Mouse (Mus musculus) embryonic facial prominence, embryonic 12.5 days (tissue): ENCODE measurements around the gene Tpbgl. TPM values are rescaled to one million over a fixed set of nuclear protein-coding genes. Genes with fewer than 3 reads are reported as not detected.
A peak's percentile ranks its signal among the peaks of the same experiment; 100 is the strongest.

Experiments
- ATAC-seq: fragments of 200-750 bp; cut with Nextera tagmentation; 2 replicates; pipeline ENCODE4 v1.8.0; 2017; ENCODE audit not compliant: insufficient number of reproducible peaks, insufficient read depth, low FRiP score, low TSS enrichment
- H3K27ac ChIP-seq: fragments of 300-500 bp; sonication (generic); 2 replicates; pipeline ENCODE4 v1.5.1; 2016; ENCODE audit warnings: mild to moderate bottlenecking
- H3K27me3 ChIP-seq: fragments of 300-500 bp; sonication (generic); 2 replicates; pipeline ENCODE4 v1.6.1; 2016; ENCODE audit warnings: mild to moderate bottlenecking, moderate library complexity
- H3K36me3 ChIP-seq: fragments of 300-500 bp; sonication (generic); 2 replicates; pipeline ENCODE4 v1.6.1; 2016; ENCODE audit warnings: mild to moderate bottlenecking
- H3K4me1 ChIP-seq: fragments of 300-500 bp; sonication (generic); 2 replicates; pipeline ENCODE4 v1.6.1; 2016
- H3K4me2 ChIP-seq: fragments of 300-500 bp; sonication (generic); replicated peaks from 2 replicates; pipeline ENCODE4 v1.6.1; 2016; ENCODE audit warnings: mild to moderate bottlenecking, moderate library complexity
- H3K4me3 ChIP-seq: fragments of 300-500 bp; sonication (generic); 2 replicates; pipeline ENCODE4 v1.5.1; 2016; ENCODE audit warnings: mild to moderate bottlenecking
- H3K9ac ChIP-seq: fragments of 300-500 bp; sonication (generic); 2 replicates; pipeline ENCODE4 v1.6.1; 2016; ENCODE audit warnings: mild to moderate bottlenecking, moderate library complexity
- H3K9me3 ChIP-seq: fragments of 300-500 bp; sonication (generic); 2 replicates; pipeline ENCODE4 v1.6.1; 2016; ENCODE audit warnings: mild to moderate bottlenecking, moderate library complexity
- WGBS: fragments of 180-500 bp; shearing (Covaris S2); methylation state at CpG from one replicate; pipeline ENCODE4 v1.1.7; 2016; 5-methylcytosine and 5-hydroxymethylcytosine counted together
- polyA plus RNA-seq: library from polyadenylated mRNA; unstranded; fragments of >200 nt; fragmentation: Nextera tagmentation; extraction: Ambion mirVana; gene quantifications from 2 replicates; pipeline ENCODE4 v1.2.1, GENCODE M21; 2016

Gene Tpbgl
- polyA plus RNA-seq, 1 experiment from 2014 or later: 1.5 TPM

DNA sequence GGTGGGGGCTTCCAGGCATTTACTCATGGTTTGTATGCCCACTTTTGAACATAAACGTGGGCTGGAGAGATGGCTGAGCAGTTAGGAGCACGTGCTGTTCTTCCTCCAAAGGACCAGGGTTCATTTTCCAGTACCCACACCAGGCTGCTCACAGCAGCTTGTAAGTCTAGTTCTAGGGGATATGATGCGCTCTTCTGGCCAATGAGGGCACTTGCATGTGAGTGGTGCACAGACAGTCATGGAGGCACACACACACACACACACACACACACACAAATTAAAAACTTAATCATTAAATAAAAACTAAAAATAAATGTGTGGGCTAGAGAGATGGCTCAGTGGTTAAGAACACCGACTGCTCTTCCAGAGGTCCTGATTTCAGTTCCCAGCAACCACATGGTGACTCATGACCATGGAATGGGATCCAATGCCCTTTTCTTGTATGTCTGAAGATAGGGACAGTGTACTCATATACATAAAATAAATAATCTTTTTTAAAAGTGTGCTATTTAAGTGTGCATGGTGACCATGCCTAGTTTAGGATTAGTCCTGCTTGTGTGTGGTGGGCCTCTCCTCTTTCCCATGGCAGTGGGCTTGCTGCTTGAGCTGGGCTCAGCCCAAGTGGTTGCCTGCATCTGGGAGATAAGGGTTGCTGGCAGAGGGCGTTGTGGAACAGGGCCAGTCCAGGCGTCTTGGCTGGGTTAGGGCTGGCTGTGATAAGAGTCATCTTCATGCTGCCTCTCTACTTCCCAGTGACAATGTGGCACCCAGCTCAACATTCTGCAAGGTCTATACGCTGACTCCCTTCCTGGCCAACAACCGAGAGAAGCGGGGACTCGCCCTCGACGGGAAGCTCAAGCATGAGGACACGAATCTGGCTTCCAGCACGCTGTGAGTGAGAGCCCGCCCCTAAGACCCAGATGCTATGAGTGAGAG lies 32.8 kb downstream of the Tpbgl start:
- ATAC-seq: no peak
- Histone ChIP-seq H3K4me3 (no peak overlapping the region), H3K27ac (no peak overlapping the region), H3K9ac (no peak overlapping the region), H3K4me2 (no peak overlapping the region), H3K27me3 (no peaks in the 10 kb centered on the region), H3K4me1 (no peaks in the 10 kb centered on the region), H3K36me3 (peaks cover 21% of the 10 kb centered on the region; the same call in 1 of the 2 replicates), H3K9me3 (no peaks in the 10 kb centered on the region)
- WGBS: 85% methylated on average over 15 of the region's 15 CpGs

DNA sequence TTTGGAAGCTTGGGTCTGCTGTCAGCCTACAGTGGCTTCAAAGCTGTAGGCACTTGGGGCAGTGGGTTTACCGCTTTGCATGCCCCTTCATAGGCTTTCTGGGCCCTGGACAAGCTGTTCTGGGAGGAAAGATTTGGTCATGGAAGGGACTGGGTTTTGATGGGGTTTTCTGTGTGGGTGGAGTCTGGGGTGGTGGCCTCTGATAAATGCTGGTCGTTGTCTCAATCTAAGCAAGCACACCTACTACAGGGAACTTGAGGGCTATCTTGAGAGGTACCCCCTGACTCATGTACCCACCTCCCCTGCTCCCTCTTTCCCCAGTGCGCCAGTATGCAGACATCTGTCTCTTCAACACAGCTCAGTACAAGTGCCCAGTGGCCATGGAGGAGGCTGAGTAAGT lies 34.2 kb downstream of the Tpbgl start:
- no peak overlapping the region for H3K4me3 ChIP-seq
- no peaks in the 10 kb centered on the region for H3K9me3 ChIP-seq
- ATAC-seq: no peak
- no peak overlapping the region for H3K4me2 ChIP-seq
- H3K36me3 ChIP-seq: peaks cover 21% of the 10 kb centered on the region; the same call in 1 of the 2 replicates
- no peak overlapping the region for H3K27ac ChIP-seq
- no peak overlapping the region for H3K9ac ChIP-seq
- no peaks in the 10 kb centered on the region for H3K27me3 ChIP-seq
- WGBS: 82% methylated on average over 3 of the region's 3 CpGs
- H3K4me1 ChIP-seq: no peaks in the 10 kb centered on the region

DNA sequence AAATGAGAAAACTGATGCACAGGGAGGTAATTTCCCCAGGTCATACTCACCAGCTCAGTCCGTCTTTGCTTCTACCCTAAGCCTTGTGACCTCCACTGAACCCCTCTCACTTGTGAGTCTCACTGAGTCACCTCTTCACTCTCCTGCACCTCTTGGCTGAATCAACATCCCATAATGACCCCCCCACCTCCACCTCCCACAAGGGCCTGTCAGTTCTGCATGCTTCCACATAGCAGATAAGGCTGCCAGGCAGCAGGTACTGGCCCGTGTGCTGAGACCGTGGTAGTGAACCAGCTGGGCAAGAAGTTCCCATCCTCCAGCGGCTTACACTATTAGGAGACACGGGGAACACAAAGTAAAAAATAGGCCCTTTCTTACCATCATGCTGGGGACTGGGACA lies 36.3 kb downstream of the Tpbgl start:
- no peaks in the 10 kb centered on the region for H3K27me3 ChIP-seq
- H3K27ac ChIP-seq: no peak overlapping the region
- WGBS: 84% methylated on average over 5 of the region's 5 CpGs
- no peak overlapping the region for H3K9ac ChIP-seq
- H3K4me1 ChIP-seq: no peaks in the 10 kb centered on the region
- no peak overlapping the region for H3K4me3 ChIP-seq
- no peaks in the 10 kb centered on the region for H3K9me3 ChIP-seq
- H3K4me2 ChIP-seq: no peak overlapping the region
- H3K36me3 ChIP-seq: peaks cover 20% of the 10 kb centered on the region; the same call in 1 of the 2 replicates
- no peak for ATAC-seq

DNA sequence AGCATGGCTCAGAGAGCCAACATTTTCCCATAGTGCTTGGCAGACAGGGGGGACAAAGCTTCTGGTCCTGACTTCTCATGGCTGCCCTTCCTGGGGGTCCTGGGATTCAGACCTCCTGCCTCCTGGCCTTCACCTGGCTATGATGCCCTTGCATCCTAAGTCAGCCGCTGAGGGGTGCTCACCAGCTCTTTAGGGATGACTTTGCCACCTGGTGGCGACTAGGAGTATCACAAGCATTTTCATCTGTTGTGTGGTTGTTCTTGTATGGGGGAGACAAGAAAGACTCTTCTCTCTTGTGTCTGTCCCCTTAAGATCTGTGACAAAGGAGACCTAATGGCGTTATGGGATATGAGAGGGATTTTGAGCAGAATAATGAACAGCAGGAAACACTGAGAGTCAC lies 36.8 kb downstream of the Tpbgl start:
- H3K27me3 ChIP-seq: no peaks in the 10 kb centered on the region
- peaks cover 15% of the 10 kb centered on the region; the same call in 1 of the 2 replicates for H3K36me3 ChIP-seq
- no peaks in the 10 kb centered on the region for H3K4me1 ChIP-seq
- 10% methylated on average over 3 of the region's 3 CpGs for WGBS
- no peak overlapping the region for H3K9ac ChIP-seq
- H3K4me2 ChIP-seq: no peak overlapping the region
- no peaks in the 10 kb centered on the region for H3K9me3 ChIP-seq
- no peak overlapping the region for H3K27ac ChIP-seq
- ATAC-seq: no peak
- H3K4me3 ChIP-seq: no peak overlapping the region

DNA sequence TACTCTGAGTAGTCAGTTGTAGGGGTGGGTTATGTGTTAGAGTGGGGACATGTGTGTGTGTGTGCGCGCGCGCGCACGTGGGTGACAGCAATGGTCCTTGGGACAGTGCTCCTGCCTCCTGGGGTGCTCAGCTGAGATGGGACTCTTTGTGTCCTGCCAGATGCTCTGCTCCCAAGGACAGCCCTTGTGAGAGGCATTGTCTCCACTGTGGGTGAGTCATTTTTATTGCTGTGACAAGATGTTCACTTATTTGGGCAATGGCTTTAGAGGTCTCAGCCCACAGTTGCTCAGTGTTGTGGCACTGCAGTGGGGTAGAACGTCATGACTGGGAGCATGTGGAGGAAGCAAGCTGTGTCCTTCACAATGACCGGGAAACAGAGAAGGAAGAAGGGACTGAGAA lies 40.9 kb downstream of the Tpbgl start:
- H3K36me3 ChIP-seq: no peaks in the 10 kb centered on the region

DNA sequence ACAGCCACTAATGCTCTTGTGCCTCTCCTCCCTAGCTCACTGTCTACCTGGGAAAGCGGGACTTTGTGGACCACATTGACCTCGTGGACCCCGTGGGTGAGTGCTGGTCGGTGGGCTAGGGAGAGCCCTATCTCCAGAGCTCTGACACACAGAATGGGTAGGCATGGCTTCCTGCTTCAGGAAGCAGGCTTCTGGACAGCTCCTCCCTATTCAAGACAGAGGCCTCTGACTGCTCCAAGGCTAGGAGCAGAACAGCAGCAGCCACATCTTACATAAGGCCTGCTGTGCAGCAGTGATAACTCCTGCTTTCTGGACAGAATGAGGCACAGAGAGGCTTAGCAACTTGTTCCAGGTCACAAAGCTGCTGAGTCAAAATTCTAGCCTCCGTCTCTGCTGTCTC lies 43.3 kb downstream of the Tpbgl start:
- Histone ChIP-seq H3K4me3 (no peak overlapping the region), H3K27ac (no peak overlapping the region), H3K4me1 (peaks cover 6% of the 10 kb centered on the region; the same call in 1 of the 2 replicates), H3K27me3 (no peaks in the 10 kb centered on the region), H3K36me3 (no peaks in the 10 kb centered on the region), H3K4me2 (no peak overlapping the region), H3K9me3 (no peaks in the 10 kb centered on the region), H3K9ac (no peak overlapping the region)
- WGBS: 88% methylated on average over 5 of the region's 5 CpGs
- no peak for ATAC-seq

More for the DNA sequence above, 40.9 kb downstream of the Tpbgl start:
- Histone ChIP-seq H3K27me3 (no peaks in the 10 kb centered on the region), H3K9me3 (no peaks in the 10 kb centered on the region), H3K4me1 (no peaks in the 10 kb centered on the region), H3K4me2 (no peak overlapping the region), H3K27ac (no peak overlapping the region), H3K4me3 (no peak overlapping the region), H3K9ac (no peak overlapping the region)
- ATAC-seq: no peak
- WGBS: 92% methylated on average over 8 of the region's 8 CpGs

DNA sequence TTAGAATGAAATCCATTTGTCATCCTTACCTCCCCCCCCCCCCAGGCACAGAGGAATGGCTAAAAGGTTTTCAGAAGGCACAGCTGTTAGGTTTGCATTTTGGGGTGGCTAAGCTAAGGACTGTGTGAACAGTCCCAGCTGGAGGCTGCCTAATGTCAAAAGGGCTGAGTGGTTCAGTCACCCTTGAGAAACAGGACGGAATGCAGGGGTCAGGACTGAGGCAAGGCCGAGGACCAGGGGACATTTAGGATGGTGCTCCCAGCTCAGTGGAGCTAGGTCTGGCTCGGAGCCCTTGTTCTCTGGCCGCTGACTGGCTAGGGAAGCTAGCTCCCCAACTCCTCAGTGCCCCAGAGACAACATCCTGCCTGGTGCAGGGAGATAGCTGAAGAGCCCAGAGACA lies 44.0 kb downstream of the Tpbgl start:
- Histone ChIP-seq H3K9me3 (no peaks in the 10 kb centered on the region), H3K4me3 (no peak overlapping the region), H3K36me3 (no peaks in the 10 kb centered on the region), H3K27ac (no peak overlapping the region), H3K4me2 (no peak overlapping the region), H3K4me1 (peaks cover 6% of the 10 kb centered on the region; the same call in 1 of the 2 replicates), H3K9ac (no peak overlapping the region), H3K27me3 (no peaks in the 10 kb centered on the region)
- WGBS: 65% methylated on average over 4 of the region's 4 CpGs
- ATAC-seq: no peak

DNA sequence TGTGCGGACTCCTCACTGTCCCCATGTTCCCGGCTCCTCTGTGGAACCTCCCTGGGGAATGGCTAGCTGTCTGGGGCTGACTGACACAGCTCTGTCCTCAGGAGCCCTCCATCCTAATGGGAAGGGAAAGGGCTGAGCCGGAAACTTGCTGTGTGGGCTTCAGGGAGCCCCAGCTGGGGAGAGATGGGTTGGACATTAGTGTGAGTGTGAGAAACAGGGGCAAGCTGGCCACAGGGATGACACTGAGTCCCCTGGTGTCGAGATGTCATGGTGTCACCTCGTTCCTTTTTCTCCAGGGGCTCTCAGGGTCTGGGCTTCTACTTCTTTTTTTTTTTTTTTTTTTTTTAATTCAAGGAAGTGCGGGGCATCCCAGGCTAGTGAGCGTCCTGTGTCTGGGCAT lies 44.6 kb downstream of the Tpbgl start:
- Histone ChIP-seq H3K27me3 (no peaks in the 10 kb centered on the region), H3K9me3 (no peaks in the 10 kb centered on the region), H3K4me2 (no peak overlapping the region), H3K27ac (no peak overlapping the region), H3K9ac (no peak overlapping the region), H3K4me3 (no peak overlapping the region), H3K4me1 (peaks cover 6% of the 10 kb centered on the region; the same call in 1 of the 2 replicates), H3K36me3 (no peaks in the 10 kb centered on the region)
- WGBS: 73% methylated on average over 7 of the region's 7 CpGs
- no peak for ATAC-seq

DNA sequence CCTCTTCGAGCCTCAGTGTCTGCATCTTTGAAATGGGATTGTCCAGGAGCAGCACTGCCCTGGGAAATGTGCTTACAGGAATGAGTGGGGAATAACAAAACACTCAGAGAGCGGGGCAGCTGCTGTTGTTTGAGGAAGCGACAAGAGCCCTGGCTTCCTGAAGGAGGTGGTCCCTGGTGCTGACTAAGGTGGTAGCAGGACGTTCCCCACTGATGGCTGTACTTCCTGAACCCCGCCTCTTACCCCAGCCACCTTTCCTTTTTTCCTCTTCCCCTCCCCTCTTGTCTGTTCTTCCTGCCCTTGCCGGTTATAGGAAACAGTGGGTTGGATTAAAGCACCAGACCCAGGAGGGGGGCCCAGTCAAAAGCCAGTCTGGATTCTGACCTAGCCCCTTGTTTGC lies 46.7 kb downstream of the Tpbgl start:
- peaks cover 6% of the 10 kb centered on the region; the same call in 1 of the 2 replicates for H3K4me1 ChIP-seq
- H3K4me2 ChIP-seq: 0 out of 2 replicates have a peak overlapping the region, but pooled peaks have one; percentile 33
- no peak overlapping the region for H3K27ac ChIP-seq
- 0 out of 2 replicates have a peak, but pooled peaks have one; percentile 29 for ATAC-seq
- no peak overlapping the region for H3K4me3 ChIP-seq
- H3K9me3 ChIP-seq: no peaks in the 10 kb centered on the region
- no peaks in the 10 kb centered on the region for H3K27me3 ChIP-seq
- H3K9ac ChIP-seq: no peak overlapping the region
- H3K36me3 ChIP-seq: no peaks in the 10 kb centered on the region
- 34% methylated on average over 6 of the region's 6 CpGs for WGBS

DNA sequence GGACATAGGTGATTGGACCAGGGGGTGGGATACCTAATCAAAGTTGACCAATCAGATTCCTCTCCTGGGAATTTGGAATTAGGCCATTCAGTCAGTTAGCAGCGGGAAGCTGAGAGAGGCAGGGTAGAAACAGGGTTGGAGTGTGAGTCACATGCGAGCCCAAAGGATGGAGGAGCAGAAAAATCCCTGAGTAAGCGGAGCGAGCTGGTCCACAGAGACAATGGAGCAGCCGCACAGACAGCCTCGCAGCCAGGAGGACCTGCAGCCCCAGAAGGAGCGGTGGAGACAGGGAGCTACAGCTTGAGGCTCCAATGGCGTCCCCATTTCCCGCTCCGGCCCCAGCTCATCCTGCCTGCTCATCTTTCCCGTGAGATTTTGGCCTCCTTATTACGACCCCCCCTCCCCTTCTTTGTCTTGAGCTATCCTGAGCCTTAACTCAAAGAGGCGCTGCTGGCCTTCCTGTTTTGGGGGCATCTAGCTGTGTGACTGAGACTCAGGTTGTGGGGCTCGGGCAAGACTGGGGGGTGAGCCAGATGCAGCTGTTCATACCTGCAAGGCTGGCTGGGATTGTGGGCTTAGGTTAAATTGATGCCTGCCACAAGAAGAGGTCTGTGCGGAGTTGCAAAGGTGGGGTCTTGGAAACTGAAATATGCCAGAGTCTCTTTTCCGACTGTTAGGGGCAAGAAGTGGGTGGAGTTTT lies 47.3 kb downstream of the Tpbgl start:
- Histone ChIP-seq H3K27me3 (no peaks in the 10 kb centered on the region), H3K9me3 (no peaks in the 10 kb centered on the region), H3K4me1 (peaks cover 6% of the 10 kb centered on the region; the same call in 1 of the 2 replicates), H3K9ac (no peak overlapping the region; the same call in 1 of the 2 replicates), H3K27ac (peak overlapping the region; percentile 19; the same call in 1 of the 2 replicates), H3K36me3 (no peaks in the 10 kb centered on the region), H3K4me3 (no peak overlapping the region), H3K4me2 (peak overlapping the region; percentile 33)
- 8% methylated on average over 16 of the region's 16 CpGs for WGBS
- no peak for ATAC-seq

DNA sequence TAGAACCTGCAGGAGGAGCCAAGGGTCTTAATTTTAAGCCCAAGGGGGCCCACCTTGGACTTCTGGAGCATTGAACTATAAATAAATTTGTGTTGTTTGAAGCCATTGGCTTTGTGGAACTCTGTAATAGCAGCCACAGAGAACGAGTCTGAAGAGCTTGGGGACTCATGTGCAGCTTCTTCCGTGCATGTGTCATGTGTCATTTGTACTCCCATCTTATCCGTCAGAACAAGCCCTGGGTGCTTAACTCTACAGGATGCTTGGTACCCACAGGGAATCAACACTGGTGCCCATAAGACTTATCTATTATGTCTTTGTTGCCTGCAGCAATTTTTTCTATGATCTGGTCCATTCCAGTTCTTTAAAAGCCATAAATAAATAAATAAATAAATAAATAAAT lies 48.7 kb downstream of the Tpbgl start:
- H3K27ac ChIP-seq: no peak overlapping the region
- H3K9me3 ChIP-seq: no peaks in the 10 kb centered on the region
- no peak overlapping the region for H3K4me2 ChIP-seq
- H3K27me3 ChIP-seq: no peaks in the 10 kb centered on the region
- no peak overlapping the region for H3K9ac ChIP-seq
- no peak overlapping the region for H3K4me3 ChIP-seq
- no peak for ATAC-seq
- peaks cover 6% of the 10 kb centered on the region; the same call in 1 of the 2 replicates for H3K4me1 ChIP-seq
- 71% methylated on average over 3 of the region's 3 CpGs for WGBS
- H3K36me3 ChIP-seq: no peaks in the 10 kb centered on the region
